Mouse (Mus musculus) neural tube, embryonic 13.5 days (tissue): ENCODE data around the gene Bricd5. TPM values are rescaled to one million over a fixed set of nuclear protein-coding genes. Genes with fewer than 3 reads are reported as not detected.

Experiments
- ATAC-seq: fragments of 200-750 bp; cut with Nextera tagmentation; 2 replicates; pipeline ENCODE4 v1.8.0; 2017; ENCODE audit warnings: low read depth, mild to moderate bottlenecking, moderate TSS enrichment, moderate library complexity
- H3K27ac ChIP-seq: fragments of 300-500 bp; sonication (generic); replicated peaks from 2 replicates; pipeline ENCODE4 v1.5.1; 2015; ENCODE audit warnings: moderate library complexity, mild to moderate bottlenecking, inconsistent platforms
- H3K27me3 ChIP-seq: fragments of 300-500 bp; sonication (generic); 2 replicates; pipeline ENCODE4 v1.6.1; 2015; ENCODE audit warnings: mild to moderate bottlenecking, inconsistent platforms
- H3K36me3 ChIP-seq: fragments of 300-500 bp; sonication (generic); 2 replicates; pipeline ENCODE4 v1.6.1; 2015; ENCODE audit warnings: mild to moderate bottlenecking, inconsistent platforms
- H3K4me1 ChIP-seq: fragments of 300-500 bp; sonication (generic); replicated peaks from 2 replicates; pipeline ENCODE4 v1.6.1; 2015; ENCODE audit warnings: inconsistent platforms
- H3K4me2 ChIP-seq: fragments of 300-500 bp; sonication (generic); 2 replicates; pipeline ENCODE4 v1.6.1; 2015; ENCODE audit warnings: inconsistent platforms, mild to moderate bottlenecking, moderate library complexity
- H3K4me3 ChIP-seq: fragments of 300-500 bp; sonication (generic); 2 replicates; pipeline ENCODE4 v1.5.1; 2015; ENCODE audit warnings: mild to moderate bottlenecking, inconsistent platforms
- H3K9ac ChIP-seq: fragments of 300-500 bp; sonication (generic); 2 replicates; pipeline ENCODE4 v1.6.1; 2015; ENCODE audit warnings: moderate library complexity, mild to moderate bottlenecking, inconsistent platforms
- H3K9me3 ChIP-seq: fragments of 300-500 bp; sonication (generic); 2 replicates; pipeline ENCODE4 v1.6.1; 2016; ENCODE audit warnings: inconsistent platforms
- WGBS: fragments of 180-500 bp; shearing (Covaris S2); methylation state at CpG from one replicate; pipeline ENCODE4 v1.1.7; 2015; 5-methylcytosine and 5-hydroxymethylcytosine counted together
- polyA plus RNA-seq: library from polyadenylated mRNA; unstranded; fragments of >200 nt; fragmentation: Nextera tagmentation; extraction: Ambion mirVana; gene quantifications from 2 replicates; pipeline ENCODE4 v1.2.1, GENCODE M21; 2015

The Bricd5 gene
- polyA plus RNA-seq, 1 experiment from 2014 or later: not detected

DNA sequence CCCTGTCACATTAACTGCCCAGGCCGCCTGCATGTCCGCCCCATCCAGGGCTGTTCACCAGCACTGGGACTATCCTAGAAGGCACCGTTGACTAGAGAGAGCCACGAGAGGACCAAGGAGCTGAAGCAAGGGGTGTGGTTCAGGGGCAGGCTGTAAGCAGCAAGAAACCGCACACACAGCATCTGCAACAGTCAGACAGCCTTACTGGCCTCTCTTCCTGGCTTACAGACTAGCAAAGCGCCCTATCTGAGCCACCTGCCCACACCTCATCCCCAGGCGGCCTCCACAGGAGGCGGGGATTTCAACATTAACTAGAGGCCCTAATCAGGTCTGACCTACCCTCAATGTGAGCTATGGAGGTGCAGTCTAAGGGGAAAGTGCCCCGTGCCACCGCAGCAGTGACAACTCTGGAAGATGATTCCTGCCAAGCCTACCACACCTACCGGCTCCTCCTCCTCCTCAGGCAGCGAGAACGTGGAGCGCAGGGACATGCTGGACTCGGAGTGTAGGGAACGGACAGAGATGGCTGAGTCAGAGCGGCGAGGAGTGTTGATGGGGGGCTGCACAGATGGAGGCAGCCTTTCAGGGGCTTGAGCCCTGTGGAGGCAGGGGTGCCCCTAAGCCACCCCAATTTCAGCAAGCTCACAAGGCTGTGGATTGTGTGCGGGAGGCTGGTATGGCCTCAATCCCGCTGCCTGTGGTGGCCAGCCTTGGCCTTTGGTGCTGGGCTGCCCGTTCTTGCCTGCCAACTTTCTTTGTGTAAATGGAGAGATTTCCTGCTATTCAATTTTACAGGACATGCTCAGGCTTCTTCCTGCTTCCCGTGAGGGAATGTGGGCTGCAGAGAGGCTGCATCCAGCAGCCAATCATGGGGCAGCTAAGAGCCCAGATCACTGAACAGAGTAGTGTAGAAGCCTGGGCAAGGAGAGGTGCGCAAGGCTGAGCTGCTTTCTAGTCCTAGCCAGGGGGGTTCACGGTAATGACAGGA lies 40.9 kb downstream of the Bricd5 start:
- 85% methylated on average over 24 of the region's 24 CpGs for WGBS
- Histone ChIP-seq H3K27me3 (no peaks in the 10 kb centered on the region), H3K9ac (0 out of 2 replicates have a peak overlapping the region, but pooled peaks have one; percentile 19), H3K4me2 (peak overlapping the region; percentile 5; the same call in 1 of the 2 replicates), H3K36me3 (peaks cover 89% of the 10 kb centered on the region), H3K4me1 (peaks cover 4% of the 10 kb centered on the region; the same call in 1 of the 2 replicates), H3K9me3 (no peaks in the 10 kb centered on the region), H3K4me3 (no peak overlapping the region), H3K27ac (peak overlapping the region; percentile 61; the same call in 1 of the 2 replicates)
- no peak for ATAC-seq

DNA sequence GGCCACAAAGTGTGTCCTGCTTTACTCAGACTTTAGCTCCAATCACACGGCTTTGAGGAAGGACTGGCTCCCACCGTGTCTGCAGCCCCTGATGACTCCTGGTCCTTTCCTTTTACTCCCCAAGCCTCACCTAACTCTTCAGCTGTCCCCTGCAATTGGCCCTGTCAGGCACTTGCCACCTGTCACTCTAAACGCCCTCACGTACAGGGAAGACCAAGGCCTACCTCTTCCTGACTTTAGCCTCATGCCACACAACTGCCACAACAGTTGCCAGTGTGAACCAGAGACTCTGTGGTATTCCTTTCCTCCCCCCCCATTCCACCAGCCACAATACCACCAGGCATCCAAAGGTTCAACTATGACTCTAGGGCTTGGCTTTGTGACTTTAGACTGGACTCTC lies 46.8 kb downstream of the Bricd5 start:
- H3K4me3 ChIP-seq: no peak overlapping the region
- H3K27ac ChIP-seq: no peak overlapping the region
- ATAC-seq: no peak
- peaks cover 9% of the 10 kb centered on the region for H3K4me1 ChIP-seq
- no peak overlapping the region for H3K4me2 ChIP-seq
- no peaks in the 10 kb centered on the region for H3K27me3 ChIP-seq
- no peaks in the 10 kb centered on the region for H3K9me3 ChIP-seq
- WGBS: 94% methylated on average over 4 of the region's 4 CpGs
- H3K9ac ChIP-seq: no peak overlapping the region
- H3K36me3 ChIP-seq: peaks cover 53% of the 10 kb centered on the region

DNA sequence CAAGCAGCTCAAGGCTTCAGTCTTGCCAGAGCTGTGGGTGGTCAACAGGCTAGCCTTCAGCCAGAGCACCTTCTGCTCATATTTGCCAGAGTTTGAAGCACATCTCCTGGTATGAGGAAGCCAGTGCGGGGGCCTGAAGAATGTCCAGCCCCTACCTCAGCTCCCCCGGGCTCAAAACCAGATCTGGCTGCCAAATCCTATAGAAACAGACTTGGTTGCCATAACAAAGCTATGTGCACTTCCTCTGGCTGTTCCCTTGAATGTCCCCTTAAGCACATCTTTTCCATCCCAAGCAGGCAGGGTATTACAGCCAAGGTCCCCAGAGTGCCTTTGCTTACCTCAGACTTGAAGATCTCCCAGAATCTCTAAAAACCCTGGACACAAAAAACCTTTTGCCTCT lies 51.0 kb downstream of the Bricd5 start:
- peaks cover 38% of the 10 kb centered on the region for H3K4me1 ChIP-seq
- peaks cover 17% of the 10 kb centered on the region; the same call in 1 of the 2 replicates for H3K36me3 ChIP-seq
- H3K27ac ChIP-seq: no peak overlapping the region
- WGBS: 87% methylated on average over 2 of the region's 2 CpGs
- no peaks in the 10 kb centered on the region for H3K9me3 ChIP-seq
- H3K9ac ChIP-seq: peak overlapping the region; percentile 35; the same call in 1 of the 2 replicates
- no peak overlapping the region for H3K4me2 ChIP-seq
- H3K27me3 ChIP-seq: no peaks in the 10 kb centered on the region
- ATAC-seq: no peak
- no peak overlapping the region for H3K4me3 ChIP-seq

Other genes with a start within 250 kb of the Bricd5 start
- 14.5 and 20.9 TPM in 2 replicates for gene Ccnf, start 222.4 kb upstream of the Bricd5 start, polyA plus RNA-seq
- 0.31 and 0.44 TPM in 2 replicates for gene Abca17, start 122.8 kb upstream of the Bricd5 start, polyA plus RNA-seq
- 23.9 and 24.7 TPM in 2 replicates for gene Abca3, start 121.9 kb upstream of the Bricd5 start, polyA plus RNA-seq
- 307 and 315 TPM in 2 replicates for gene Rnps1, start 59.3 kb upstream of the Bricd5 start, polyA plus RNA-seq
- gene Eci1, start 47.2 kb upstream of the Bricd5 start, polyA plus RNA-seq: 57.6 and 61.2 TPM in 2 replicates
- 5.5 and 6.5 TPM in 2 replicates for gene Dnase1l2, start 30.8 kb upstream of the Bricd5 start, polyA plus RNA-seq
- 39.7 and 41.6 TPM in 2 replicates for gene E4f1, start 3.6 kb upstream of the Bricd5 start, polyA plus RNA-seq
- 54.9 and 57.4 TPM in 2 replicates for gene Pgp, start 3.5 kb upstream of the Bricd5 start, polyA plus RNA-seq
- gene Mlst8, start 5.2 kb downstream of the Bricd5 start, polyA plus RNA-seq: 35.7 and 36.2 TPM in 2 replicates
- 35.0 and 35.3 TPM in 2 replicates for gene Caskin1, start 14.7 kb downstream of the Bricd5 start, polyA plus RNA-seq
- 70.1 and 82.9 TPM in 2 replicates for gene Traf7, start 54.1 kb downstream of the Bricd5 start, polyA plus RNA-seq
- gene Rab26, start 60.3 kb downstream of the Bricd5 start, polyA plus RNA-seq: 1.5 and 1.6 TPM in 2 replicates
- 20.1 and 22.9 TPM in 2 replicates for gene Pkd1, start 76.0 kb downstream of the Bricd5 start, polyA plus RNA-seq
- 62.5 and 73.0 TPM in 2 replicates for gene Tsc2, start 158.7 kb downstream of the Bricd5 start, polyA plus RNA-seq
- 7.4 and 9.7 TPM in 2 replicates for gene Nthl1, start 158.8 kb downstream of the Bricd5 start, polyA plus RNA-seq
- 35.4 and 42.6 TPM in 2 replicates for gene Slc9a3r2, start 176.4 kb downstream of the Bricd5 start, polyA plus RNA-seq
- not detected in 2 replicates for gene Npw, start 184.6 kb downstream of the Bricd5 start, polyA plus RNA-seq
- gene Zfp598, start 195.8 kb downstream of the Bricd5 start, polyA plus RNA-seq: 20.9 and 22.2 TPM in 2 replicates
- gene Syngr3, start 216.1 kb downstream of the Bricd5 start, polyA plus RNA-seq: 94.2 and 114 TPM in 2 replicates
- 34.3 and 39.6 TPM in 2 replicates for gene Gfer, start 222.3 kb downstream of the Bricd5 start, polyA plus RNA-seq
- gene Noxo1, start 222.3 kb downstream of the Bricd5 start, polyA plus RNA-seq: 1.1 and 1.5 TPM in 2 replicates
- 58.4 and 64.0 TPM in 2 replicates for gene Tbl3, start 233.8 kb downstream of the Bricd5 start, polyA plus RNA-seq
- gene Rnf151, start 244.2 kb downstream of the Bricd5 start, polyA plus RNA-seq: 0.18 TPM in 1 of 2 replicates, not detected in the other
- 759 and 773 TPM in 2 replicates for gene Rps2, start 244.2 kb downstream of the Bricd5 start, polyA plus RNA-seq